Mouse (Mus musculus): ENCODE results near the gene Setdb2. TPM values are rescaled to one million over a fixed set of nuclear protein-coding genes. Genes with fewer than 3 reads are reported as not detected.

Setdb2 gene
- polyA plus RNA-seq (2016; fragmentation: Nextera tagmentation; extraction: Ambion mirVana) = 9.2 and 9.6 TPM in 2 replicates

DNA sequence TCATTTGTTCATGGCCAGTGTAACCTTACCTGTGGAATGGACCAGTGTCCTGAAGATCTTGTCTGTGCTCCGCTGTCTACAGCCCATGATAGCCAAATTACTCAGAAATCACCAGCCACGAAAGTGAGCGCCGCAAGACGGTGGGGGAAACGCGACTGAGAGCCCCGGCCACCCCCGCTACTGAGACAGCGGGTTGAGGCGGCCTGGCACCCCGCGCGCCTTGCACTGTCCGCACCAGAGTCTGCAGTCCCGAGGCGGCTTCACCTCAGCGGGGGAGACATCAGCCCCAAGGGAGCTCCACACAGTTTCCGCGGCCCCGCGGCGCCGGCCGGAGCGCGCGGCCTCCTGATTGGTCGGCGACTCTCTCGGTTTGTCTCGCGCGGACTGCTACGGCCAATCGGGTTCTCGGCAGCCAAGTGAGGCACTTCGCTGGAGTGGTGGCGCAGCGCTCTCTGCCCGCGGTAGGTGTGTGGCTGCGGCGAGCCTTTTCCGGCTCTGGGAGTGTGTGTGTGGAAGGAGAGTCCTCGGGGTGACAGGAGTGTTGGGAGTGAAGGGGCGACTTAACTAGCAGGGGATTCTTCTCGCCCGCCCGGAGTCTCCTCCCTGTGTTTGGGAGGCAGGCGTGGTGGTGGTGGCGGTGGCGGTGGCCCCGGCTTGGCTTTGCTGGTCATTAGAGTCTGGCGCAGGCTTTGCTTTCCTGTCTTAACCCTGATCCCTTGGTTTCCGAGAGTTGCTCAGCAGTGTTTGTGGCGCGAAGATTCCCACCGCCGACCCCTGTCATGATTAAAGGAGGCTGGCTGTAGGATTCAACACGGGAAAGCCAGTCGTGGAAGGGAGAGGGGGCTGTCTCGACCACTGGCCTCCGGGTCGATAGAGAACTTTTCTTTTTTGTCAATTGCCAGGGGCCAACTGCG is at the start of gene Setdb2, which contains the start of gene Cab39l:
TSS of gene Setdb2 (minus strand) at position 327 of the 914 bp plus-strand sequence.
TSS of gene Cab39l (plus strand) at position 415 of the 914 bp plus-strand sequence.
- WGBS = under 1% methylated on average over 66 of the region's 66 CpGs
- Histone ChIP-seq H3K9me3 (no peaks in the 10 kb centered on the region), H3K27ac (peak within 1 kb of the TSS; percentile 93), H3K4me3 (peak within 1 kb of the TSS; percentile 90), H3K36me3 (no peaks in the 10 kb centered on the region), H3K27me3 (ENCODE audit: insufficient read depth, poor library complexity, severe bottlenecking) (no peaks in the 10 kb centered on the region), H3K4me1 (no peaks in the 10 kb centered on the region)
- peak; percentile 98 for DNase-seq (ENCODE audit: low spot score)

DNA sequence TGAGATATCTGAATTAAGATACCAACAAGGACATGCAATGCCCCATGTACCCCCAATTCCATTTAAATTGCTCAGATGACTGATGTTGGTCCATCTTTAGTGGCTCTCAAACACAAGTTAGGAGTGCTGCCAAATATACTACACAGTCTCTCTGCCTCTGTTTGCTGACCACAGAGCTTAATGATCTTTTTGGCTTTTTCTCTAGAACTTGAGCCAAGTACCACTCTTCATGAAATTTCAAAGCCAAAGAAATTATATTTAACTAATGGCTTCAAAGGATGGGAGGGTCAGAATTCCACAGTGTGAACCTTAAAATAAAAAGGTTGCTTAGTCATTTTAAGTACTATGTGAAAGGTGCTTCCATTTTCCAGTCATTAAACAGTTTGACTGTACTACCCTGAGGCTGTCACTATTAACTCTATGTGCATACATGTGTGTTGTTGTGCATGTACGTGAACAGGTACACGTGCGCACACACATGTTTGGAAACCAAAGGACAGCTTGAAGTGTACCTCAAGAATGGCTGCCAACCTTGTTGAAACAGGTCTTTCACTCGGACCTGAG is 44.6 kb upstream of the Setdb2 start:
- Histone ChIP-seq H3K4me1 (no peaks in the 10 kb centered on the region), H3K27ac (no peak overlapping the region), H3K9me3 (no peaks in the 10 kb centered on the region), H3K36me3 (no peaks in the 10 kb centered on the region), H3K27me3 (ENCODE audit: insufficient read depth, poor library complexity, severe bottlenecking) (no peaks in the 10 kb centered on the region), H3K4me3 (no peak overlapping the region)
- 87% methylated on average over 4 of the region's 4 CpGs for whole genome bisulfite sequencing
- no peak for DNase-seq (ENCODE audit: low spot score)

DNA sequence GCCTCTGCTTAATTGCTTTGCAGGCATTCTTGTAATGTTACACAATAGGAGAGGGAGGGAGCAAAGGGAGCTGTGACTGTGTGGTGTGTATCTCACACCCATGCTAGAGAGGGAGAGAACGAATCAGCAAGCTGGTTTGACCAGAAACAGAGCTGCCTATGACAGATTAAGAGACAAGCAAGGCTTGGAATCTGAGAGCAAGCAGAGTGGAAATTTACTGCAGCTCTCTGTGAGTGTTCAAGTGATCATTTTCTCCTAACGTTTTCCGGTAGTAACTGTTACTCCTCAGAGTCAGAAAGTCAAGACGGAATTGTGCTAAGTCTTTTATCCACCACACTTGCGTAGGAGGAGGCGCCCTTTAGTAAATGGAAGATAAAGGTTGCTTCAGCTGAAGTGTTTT is 38.0 kb upstream of the Setdb2 start:
- Histone ChIP-seq H3K9me3 (no peaks in the 10 kb centered on the region), H3K36me3 (no peaks in the 10 kb centered on the region), H3K27ac (peak overlapping the region; percentile 62; the same call in 1 of the 2 replicates), H3K4me1 (peaks cover 4% of the 10 kb centered on the region; the same call in 1 of the 2 replicates), H3K27me3 (ENCODE audit: insufficient read depth, poor library complexity, severe bottlenecking) (no peaks in the 10 kb centered on the region), H3K4me3 (peak overlapping the region; percentile 39)
- 21% methylated on average over 6 of the region's 6 CpGs for WGBS
- DNase-seq (ENCODE audit: low spot score) = no peak

DNA sequence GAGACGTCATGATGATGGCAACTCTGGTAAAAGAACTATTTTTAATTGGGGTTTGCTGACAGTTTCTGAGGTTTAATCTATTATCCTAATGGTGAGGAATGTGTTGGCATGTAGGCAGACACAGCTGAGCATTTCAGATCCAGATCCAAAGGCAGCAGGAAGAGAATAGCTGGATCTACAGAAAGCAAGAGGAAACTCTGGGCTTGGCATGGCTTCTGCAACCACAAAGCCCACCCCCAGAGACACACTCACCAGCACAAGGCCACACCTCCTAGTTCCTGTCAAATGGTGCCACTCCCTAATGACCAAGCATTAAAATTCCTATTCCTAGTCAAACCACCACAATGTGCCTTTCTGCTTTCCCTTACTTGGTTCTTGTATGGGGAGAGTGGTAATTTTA is 30.1 kb upstream of the Setdb2 start:
- no peak for DNase-seq (ENCODE audit: low spot score)
- no peaks in the 10 kb centered on the region for H3K4me1 ChIP-seq
- 84% methylated on average over 1 of the region's 1 CpGs for WGBS

DNA sequence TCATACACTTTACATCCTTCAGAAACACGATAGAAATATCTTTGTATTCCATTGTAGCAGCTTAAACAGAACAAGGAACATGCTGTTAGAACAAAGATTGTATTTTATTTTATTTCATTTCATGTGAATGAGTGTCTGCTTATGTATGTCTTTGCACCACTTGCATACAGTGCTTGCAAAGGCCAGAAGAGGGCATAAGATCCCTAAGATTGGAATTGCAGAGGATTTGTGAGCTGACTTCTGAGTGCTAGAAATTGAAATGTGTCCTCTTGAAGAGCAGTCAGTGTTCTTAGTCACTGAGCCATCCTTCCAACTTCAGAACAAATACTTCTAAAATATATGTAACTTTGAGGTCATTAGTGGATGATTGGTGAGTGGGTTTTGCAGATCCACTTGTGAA is 27.1 kb upstream of the Setdb2 start:
- no peak overlapping the region for H3K27ac ChIP-seq
- no peaks in the 10 kb centered on the region for H3K4me1 ChIP-seq
- 48% methylated on average over 1 of the region's 1 CpGs for WGBS
- no peak for DNase-seq (ENCODE audit: low spot score)
- H3K4me3 ChIP-seq = no peak overlapping the region
- H3K36me3 ChIP-seq = no peaks in the 10 kb centered on the region
- no peaks in the 10 kb centered on the region for H3K9me3 ChIP-seq
- no peaks in the 10 kb centered on the region for H3K27me3 ChIP-seq (ENCODE audit: insufficient read depth, poor library complexity, severe bottlenecking)

More for the DNA sequence above, 30.1 kb upstream of the Setdb2 start:
- H3K4me3 ChIP-seq = no peak overlapping the region
- no peaks in the 10 kb centered on the region for H3K36me3 ChIP-seq
- no peaks in the 10 kb centered on the region for H3K9me3 ChIP-seq
- H3K27me3 ChIP-seq (ENCODE audit: insufficient read depth, poor library complexity, severe bottlenecking) = no peaks in the 10 kb centered on the region
- H3K27ac ChIP-seq = no peak overlapping the region

DNA sequence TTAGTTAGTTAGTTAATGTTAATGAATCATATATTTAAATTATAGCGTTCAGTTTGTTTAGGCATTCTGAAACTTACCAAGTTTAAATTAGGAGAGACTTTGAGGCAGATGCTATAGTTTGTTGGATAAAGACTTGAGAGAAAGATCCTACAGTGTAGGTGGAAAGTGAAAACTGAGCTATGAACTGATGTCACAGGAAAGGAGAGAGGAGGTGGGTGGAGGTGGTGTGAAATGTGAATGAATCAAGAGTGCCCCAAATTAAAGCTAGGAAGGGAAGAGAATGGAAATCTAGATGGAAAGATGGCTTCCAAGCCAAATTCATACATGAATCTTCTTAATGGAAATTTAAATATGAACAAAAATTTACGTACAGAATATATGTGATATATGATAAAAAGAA is 25.8 kb upstream of the Setdb2 start:
- Histone ChIP-seq H3K4me1 (no peaks in the 10 kb centered on the region), H3K27ac (no peak overlapping the region), H3K36me3 (0 out of 2 replicates have a peak, but pooled peaks cover 2% of the 10 kb centered on the region), H3K9me3 (no peaks in the 10 kb centered on the region), H3K4me3 (no peak overlapping the region), H3K27me3 (ENCODE audit: insufficient read depth, poor library complexity, severe bottlenecking) (no peaks in the 10 kb centered on the region)
- DNase-seq (ENCODE audit: low spot score) = no peak
- WGBS = 85% methylated on average over 2 of the region's 2 CpGs

DNA sequence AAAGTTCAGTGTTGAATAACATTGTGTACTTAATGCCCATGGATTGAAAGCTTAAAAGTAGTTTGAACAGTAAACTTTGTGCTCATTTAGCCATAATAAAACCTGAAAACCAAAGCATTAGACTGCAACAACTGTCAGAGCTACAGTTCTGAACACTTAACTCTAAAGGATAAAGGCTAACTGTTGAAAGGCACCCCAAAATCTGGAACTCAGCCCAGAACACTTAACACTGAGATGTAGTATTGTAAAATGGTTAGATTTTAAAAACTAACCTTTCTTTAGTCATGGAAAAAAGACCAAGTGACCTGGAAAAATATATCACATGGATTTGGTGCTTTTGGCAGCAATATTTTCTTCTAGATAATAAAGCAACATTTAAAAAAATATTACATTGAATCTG is 7.3 kb upstream of the Setdb2 start:
- no peak overlapping the region for H3K27ac ChIP-seq

DNA sequence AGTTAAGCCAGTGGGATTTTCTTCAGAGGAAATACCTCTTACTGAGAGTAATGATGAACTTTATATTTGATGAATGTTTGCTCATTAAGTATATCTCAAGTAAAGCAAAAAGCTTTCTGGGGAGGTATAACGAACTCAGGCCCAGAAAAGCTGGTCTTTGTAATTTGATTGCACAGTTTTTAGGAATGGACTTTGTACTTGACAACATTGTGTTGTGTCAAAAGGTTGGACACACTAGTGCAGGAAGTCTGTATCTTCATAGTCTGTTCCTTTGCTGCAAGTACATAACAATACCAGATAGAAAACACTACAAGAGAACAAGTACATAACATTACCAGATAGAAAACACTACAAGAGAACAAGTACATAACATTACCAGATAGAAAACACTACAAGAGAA is 4.7 kb upstream of the Setdb2 start:
- Histone ChIP-seq H3K36me3 (0 out of 2 replicates have a peak, but pooled peaks cover 4% of the 10 kb centered on the region), H3K27me3 (ENCODE audit: insufficient read depth, poor library complexity, severe bottlenecking) (no peaks in the 10 kb centered on the region), H3K9me3 (0 out of 2 replicates have a peak, but pooled peaks cover 3% of the 10 kb centered on the region), H3K4me3 (no peak overlapping the region), H3K4me1 (no peaks in the 10 kb centered on the region), H3K27ac (no peak overlapping the region)
- DNase-seq (ENCODE audit: low spot score) = no peak
- WGBS = 92% methylated on average over 1 of the region's 1 CpGs

More for the DNA sequence above, 7.3 kb upstream of the Setdb2 start:
- DNase-seq (ENCODE audit: low spot score) = no peak
- H3K36me3 ChIP-seq = 0 out of 2 replicates have a peak, but pooled peaks cover 4% of the 10 kb centered on the region
- H3K4me3 ChIP-seq = no peak overlapping the region
- H3K27me3 ChIP-seq (ENCODE audit: insufficient read depth, poor library complexity, severe bottlenecking) = no peaks in the 10 kb centered on the region
- H3K4me1 ChIP-seq = no peaks in the 10 kb centered on the region
- 0 out of 2 replicates have a peak, but pooled peaks cover 3% of the 10 kb centered on the region for H3K9me3 ChIP-seq

DNA sequence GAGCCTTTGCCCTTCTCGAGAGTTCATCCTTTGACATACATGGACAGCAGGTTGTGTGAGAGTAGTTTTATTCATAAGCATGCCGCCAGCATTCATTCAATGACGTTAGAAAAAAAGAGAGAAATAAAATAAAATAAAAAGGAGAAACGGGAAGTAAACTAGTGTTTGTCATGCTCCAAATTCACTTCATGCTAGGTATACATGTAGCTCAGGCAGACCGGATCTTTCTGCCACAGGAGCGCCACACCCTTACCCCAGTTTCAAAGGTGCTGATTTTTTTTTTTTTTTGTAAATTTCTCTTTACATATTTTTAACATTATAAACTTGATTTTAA is 755 bp upstream of the Setdb2 start:
- Histone ChIP-seq H3K27ac (peak overlapping the region; percentile 93), H3K4me3 (peak overlapping the region; percentile 90)
- WGBS = 14% methylated on average over 6 of the region's 6 CpGs

DNA sequence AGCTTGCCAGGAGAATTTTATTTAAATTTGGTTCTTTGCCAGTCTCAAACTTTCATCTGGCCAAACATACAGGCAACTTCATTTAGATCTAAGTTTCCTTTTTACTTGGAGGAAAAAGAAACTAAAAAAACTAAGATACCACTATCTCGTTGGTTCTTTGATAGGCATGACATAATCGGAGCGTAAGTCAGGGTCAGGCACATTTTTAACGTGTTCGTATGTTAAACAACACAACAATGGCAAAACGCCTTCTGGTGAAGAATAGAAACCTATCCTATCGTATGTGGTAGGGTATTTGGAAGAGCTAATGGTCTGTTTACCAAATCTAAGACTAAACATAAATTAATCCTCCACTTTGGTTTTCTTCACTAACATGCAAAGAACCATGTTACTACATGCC is 645 bp downstream of the Setdb2 start:
- no peaks in the 10 kb centered on the region for H3K4me1 ChIP-seq
- 23% methylated on average over 7 of the region's 7 CpGs for WGBS
- H3K27ac ChIP-seq = peak overlapping the region; percentile 93; the same call in 1 of the 2 replicates
- H3K36me3 ChIP-seq = no peaks in the 10 kb centered on the region
- no peak for DNase-seq (ENCODE audit: low spot score)
- H3K9me3 ChIP-seq = no peaks in the 10 kb centered on the region
- H3K4me3 ChIP-seq = peak overlapping the region; percentile 90
- H3K27me3 ChIP-seq (ENCODE audit: insufficient read depth, poor library complexity, severe bottlenecking) = no peaks in the 10 kb centered on the region

More for the DNA sequence above, 755 bp upstream of the Setdb2 start:
- no peak for DNase-seq (ENCODE audit: low spot score)
- Histone ChIP-seq H3K27me3 (ENCODE audit: insufficient read depth, poor library complexity, severe bottlenecking) (no peaks in the 10 kb centered on the region), H3K36me3 (no peaks in the 10 kb centered on the region), H3K4me1 (no peaks in the 10 kb centered on the region), H3K9me3 (no peaks in the 10 kb centered on the region)

DNA sequence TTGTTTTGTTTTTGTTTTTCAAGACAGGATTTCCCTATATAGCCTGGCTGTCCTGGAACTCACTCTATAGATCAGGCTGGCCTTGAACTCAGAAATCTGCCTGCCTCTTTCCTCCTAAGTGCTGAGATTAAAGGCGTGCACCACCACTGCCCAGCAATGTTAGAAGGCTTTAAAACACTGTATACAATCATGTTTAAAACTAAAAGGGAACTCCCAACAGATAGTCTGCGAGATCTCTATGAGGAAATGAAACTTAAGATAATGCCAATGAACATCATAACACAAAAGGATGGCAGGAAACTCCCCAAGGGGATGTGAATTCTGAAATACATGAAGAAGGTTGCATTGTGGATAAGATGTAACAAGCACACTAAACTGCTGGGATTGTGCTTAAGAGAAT is 2.2 kb downstream of the Setdb2 start:
- H3K4me3 ChIP-seq = no peak overlapping the region
- no peak overlapping the region for H3K27ac ChIP-seq
- no peaks in the 10 kb centered on the region for H3K9me3 ChIP-seq
- WGBS = 89% methylated on average over 2 of the region's 2 CpGs
- no peaks in the 10 kb centered on the region for H3K4me1 ChIP-seq
- no peak for DNase-seq (ENCODE audit: low spot score)
- H3K36me3 ChIP-seq = no peaks in the 10 kb centered on the region
- H3K27me3 ChIP-seq (ENCODE audit: insufficient read depth, poor library complexity, severe bottlenecking) = no peaks in the 10 kb centered on the region

DNA sequence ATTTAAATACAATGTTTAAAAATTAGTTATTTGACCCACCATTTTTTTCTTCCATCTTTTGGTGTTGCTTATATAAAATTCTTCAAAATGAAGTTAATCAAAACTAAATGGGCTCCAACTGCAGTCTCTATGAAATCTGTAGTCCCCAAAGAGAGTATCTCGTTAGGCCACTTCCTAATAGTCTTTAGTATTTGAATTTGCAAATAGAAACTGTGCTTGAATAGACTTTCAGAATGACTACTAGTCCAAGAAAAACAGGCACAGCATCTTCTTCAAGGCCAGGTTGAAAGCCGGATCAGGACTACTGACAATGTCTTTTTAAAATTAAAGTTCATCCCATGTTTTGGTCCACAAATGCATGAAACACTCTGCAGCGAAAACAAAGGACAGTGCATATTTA is 3.3 kb downstream of the Setdb2 start:
- Histone ChIP-seq H3K9me3 (no peaks in the 10 kb centered on the region), H3K27ac (no peak overlapping the region), H3K36me3 (no peaks in the 10 kb centered on the region), H3K27me3 (ENCODE audit: insufficient read depth, poor library complexity, severe bottlenecking) (no peaks in the 10 kb centered on the region), H3K4me3 (no peak overlapping the region), H3K4me1 (no peaks in the 10 kb centered on the region)
- no peak for DNase-seq (ENCODE audit: low spot score)
- 87% methylated on average over 3 of the region's 3 CpGs for WGBS

DNA sequence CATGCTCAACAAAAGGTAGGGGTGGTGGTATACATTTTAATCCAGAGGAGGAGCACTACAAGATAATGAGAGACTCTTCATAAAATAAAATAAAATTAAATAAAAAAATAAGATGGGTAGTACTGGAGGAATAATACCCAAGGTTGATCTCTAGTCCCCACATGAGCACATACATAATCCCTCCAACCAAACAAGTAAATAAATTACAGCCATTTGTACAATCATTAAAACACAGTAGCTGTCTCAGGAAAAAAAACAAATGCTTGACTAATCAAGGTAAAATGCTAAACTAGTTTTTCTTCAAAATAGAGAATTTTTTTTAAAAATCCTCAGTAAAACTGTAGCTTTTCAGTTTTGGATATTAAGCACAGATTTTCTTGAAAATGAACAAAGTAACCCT is 5.5 kb downstream of the Setdb2 start:
- H3K36me3 ChIP-seq = no peaks in the 10 kb centered on the region
- H3K27ac ChIP-seq = no peak overlapping the region
- no peak for DNase-seq (ENCODE audit: low spot score)

More for the DNA sequence above, 5.5 kb downstream of the Setdb2 start:
- Histone ChIP-seq H3K9me3 (no peaks in the 10 kb centered on the region), H3K27me3 (ENCODE audit: insufficient read depth, poor library complexity, severe bottlenecking) (no peaks in the 10 kb centered on the region), H3K4me3 (no peak overlapping the region), H3K4me1 (no peaks in the 10 kb centered on the region)

Measured in heart, embryonic 10.5 days (tissue).